Mouse (Mus musculus): ENCODE data around the gene Sox13.

GRCm38 (mm10) chr1:133353371-133353809 is 70.8 kb downstream of the Sox13 start:
- TF ChIP-seq CTCF (conservative IDR thresholded peaks at IDR 0.05; ENCODE audit: low read length) (peak; percentile 82), NANOG (IDR thresholded peaks at IDR 0.05; ENCODE audit: borderline replicate concordance, low read length) (no peak), POU5F1 (IDR thresholded peaks at IDR 0.05; ENCODE audit: borderline replicate concordance, low read length) (no peak)

Data from E14TG2a.4 (cell line).